Mouse (Mus musculus): ENCODE measurements around the gene Tspan2. TPM values are rescaled to one million over a fixed set of nuclear protein-coding genes. Genes with fewer than 3 reads are reported as not detected.

Tspan2 gene
- polyA plus RNA-seq, 1 experiment from 2014 or later = 6.8 TPM

- no peak overlapping the region for H3K27ac ChIP-seq
- H3K4me3 ChIP-seq = no peak overlapping the region
- no peaks in the 10 kb centered on the region for H3K9me3 ChIP-seq
- no peak overlapping the region for H3K9ac ChIP-seq
- ATAC-seq (ENCODE audit: insufficient number of reproducible peaks, insufficient read depth, low FRiP score, low TSS enrichment) = no peak
- no peaks in the 10 kb centered on the region for H3K36me3 ChIP-seq
- H3K4me1 ChIP-seq = no peaks in the 10 kb centered on the region
- WGBS = 49% methylated on average over 4 of the region's 4 CpGs
- H3K27me3 ChIP-seq = peaks cover 5% of the 10 kb centered on the region; the same call in 1 of the 2 replicates
- H3K4me2 ChIP-seq (replicated peaks) = no peak overlapping the region
These were observed 53.0 kb downstream of the Tspan2 start for GRCm38 (mm10) chr3:102787369-102787768.

GRCm38 (mm10) chr3:102803937-102804336 lies 69.6 kb downstream of the Tspan2 start:
- Histone ChIP-seq H3K9me3 (no peaks in the 10 kb centered on the region), H3K36me3 (no peaks in the 10 kb centered on the region), H3K4me3 (no peak overlapping the region), H3K4me1 (no peaks in the 10 kb centered on the region), H3K9ac (no peak overlapping the region), H3K27me3 (no peaks in the 10 kb centered on the region), H3K27ac (no peak overlapping the region), H3K4me2 (replicated peaks) (no peak overlapping the region)
- ATAC-seq (ENCODE audit: insufficient number of reproducible peaks, insufficient read depth, low FRiP score, low TSS enrichment) = no peak
- WGBS = 3% methylated on average over 3 of the region's 3 CpGs

DNA sequence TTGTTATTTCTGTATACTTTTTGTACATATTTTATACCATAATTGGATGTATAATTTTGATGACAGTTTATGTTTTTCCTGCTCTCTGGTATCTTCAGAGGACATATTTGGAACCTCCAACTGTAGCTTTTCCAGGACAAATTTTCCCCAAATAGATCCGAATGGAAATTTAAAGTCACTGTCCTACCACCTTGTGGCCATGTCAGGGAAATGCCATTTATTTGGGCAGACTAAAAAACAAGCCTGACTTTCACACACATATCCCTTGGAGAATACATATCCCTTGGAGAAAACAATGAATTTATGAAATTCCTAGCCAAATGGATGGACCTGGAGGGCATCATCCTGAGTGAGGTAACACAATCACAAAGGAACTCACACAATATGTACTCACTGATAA lies 108.1 kb downstream of the Tspan2 start:
- H3K9ac ChIP-seq = no peak overlapping the region
- no peak overlapping the region for H3K4me2 ChIP-seq (replicated peaks)
- H3K4me1 ChIP-seq = no peaks in the 10 kb centered on the region
- H3K4me3 ChIP-seq = no peak overlapping the region
- H3K27ac ChIP-seq = no peak overlapping the region
- ATAC-seq (ENCODE audit: insufficient number of reproducible peaks, insufficient read depth, low FRiP score, low TSS enrichment) = no peak
- 50% methylated on average over 1 of the region's 1 CpGs for WGBS
- no peaks in the 10 kb centered on the region for H3K36me3 ChIP-seq
- no peaks in the 10 kb centered on the region for H3K9me3 ChIP-seq
- H3K27me3 ChIP-seq = no peaks in the 10 kb centered on the region

- H3K27ac ChIP-seq = no peak overlapping the region
- H3K9me3 ChIP-seq = no peaks in the 10 kb centered on the region
- no peak overlapping the region for H3K4me3 ChIP-seq
- H3K4me1 ChIP-seq = no peaks in the 10 kb centered on the region
- ATAC-seq (ENCODE audit: insufficient number of reproducible peaks, insufficient read depth, low FRiP score, low TSS enrichment) = no peak
- H3K27me3 ChIP-seq = no peaks in the 10 kb centered on the region
- no peak overlapping the region for H3K9ac ChIP-seq
- H3K4me2 ChIP-seq (replicated peaks) = no peak overlapping the region
- no peaks in the 10 kb centered on the region for H3K36me3 ChIP-seq
These were observed 114.3 kb downstream of the Tspan2 start for GRCm38 (mm10) chr3:102848661-102849060.

Other genes starting within 250 kb of the Tspan2 start
- gene Tshb, start 48.2 kb downstream of the Tspan2 start, polyA plus RNA-seq (2016; fragmentation: Nextera tagmentation; extraction: Ambion mirVana) = 0.05 and 0.08 TPM in 2 replicates
- not detected in 2 replicates for gene Sycp1, start 201.6 kb downstream of the Tspan2 start, polyA plus RNA-seq (2016; fragmentation: Nextera tagmentation; extraction: Ambion mirVana)
- gene Nr1h5, start 229.6 kb downstream of the Tspan2 start, polyA plus RNA-seq (2016; fragmentation: Nextera tagmentation; extraction: Ambion mirVana) = 0.14 TPM in 1 of 2 replicates, not detected in the other

Data from embryonic facial prominence, embryonic 12.5 days (tissue).